Mouse (Mus musculus) thymus, postnatal 25 days (tissue): Measurements from ENCODE around the gene Spsb1.
A peak's percentile ranks its signal among the peaks of the same experiment; 100 is the strongest.

Source experiments
- DNase-seq: peaks from one replicate; pipeline ENCODE4 v3.0.0; 2022

Gene Spsb1

DNA sequence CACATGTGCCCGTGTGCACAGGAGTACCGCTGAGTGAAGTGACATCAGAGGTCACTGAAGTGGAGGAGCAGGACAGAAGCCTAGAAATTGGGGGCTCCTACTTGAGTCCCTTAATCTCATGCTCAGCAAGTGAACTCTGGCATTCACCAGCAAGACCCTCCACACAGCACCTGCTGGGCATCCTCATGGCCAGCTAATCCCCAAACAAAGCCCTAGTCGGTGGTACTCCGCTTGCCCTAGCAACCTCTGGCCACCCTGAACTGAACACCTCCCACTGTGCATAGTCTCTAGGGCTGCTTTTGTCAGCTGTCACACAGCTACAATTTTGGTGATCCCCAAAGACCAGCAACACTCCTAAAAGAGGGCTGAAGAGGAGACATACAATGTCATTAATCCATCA is 44.3 kb downstream of the Spsb1 start:
- DNase-seq, result no peak

- DNase-seq, result no peak
Measured at GRCm38 (mm10) chr4:149909551-149909950, 45.3 kb downstream of the Spsb1 start.

GRCm38 (mm10) chr4:149908923-149909322 is 45.9 kb downstream of the Spsb1 start:
- DNase-seq, result no peak

GRCm38 (mm10) chr4:149907656-149908055 is 47.2 kb downstream of the Spsb1 start:
- no peak for DNase-seq

GRCm38 (mm10) chr4:149906921-149907320 is 47.9 kb downstream of the Spsb1 start:
- DNase-seq, result no peak

GRCm38 (mm10) chr4:149905302-149905974 is 49.4 kb downstream of the Spsb1 start:
- DNase-seq, result no peak

- no peak for DNase-seq
Measured at GRCm38 (mm10) chr4:149903026-149903425, 51.8 kb downstream of the Spsb1 start.

GRCm38 (mm10) chr4:149901349-149901782 is 53.5 kb downstream of the Spsb1 start:
- DNase-seq, result no peak

DNA sequence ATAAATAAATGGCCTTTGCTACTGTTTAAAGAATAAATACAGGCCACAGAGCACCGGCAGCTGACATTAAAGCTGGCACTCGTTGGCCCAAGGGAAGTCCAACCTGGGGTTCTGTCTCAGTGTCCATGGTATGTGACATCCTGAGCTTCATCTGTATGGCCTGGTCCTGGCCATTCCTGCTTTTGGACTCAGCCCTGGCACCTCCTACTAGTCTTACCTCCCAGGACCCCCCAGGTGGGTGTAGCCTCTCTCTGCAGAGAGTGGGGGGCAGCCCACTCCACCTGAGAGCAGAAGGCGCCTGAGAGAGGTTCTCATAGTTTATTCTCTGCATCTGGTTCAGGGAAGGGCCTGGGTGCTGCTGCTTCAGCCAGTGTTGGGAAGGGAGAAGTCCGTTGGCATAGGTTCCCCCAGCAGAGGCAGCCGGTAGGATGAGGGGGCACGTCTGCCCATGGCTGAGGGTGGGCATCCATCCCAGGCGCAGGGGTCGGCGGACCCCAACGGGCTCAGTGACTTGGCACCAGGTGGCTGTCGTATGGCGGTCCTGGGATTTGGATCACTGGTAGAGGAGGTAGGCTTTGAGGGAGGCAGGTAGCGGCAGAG is 57.1 kb downstream of the Spsb1 start:
- no peak for DNase-seq

DNA sequence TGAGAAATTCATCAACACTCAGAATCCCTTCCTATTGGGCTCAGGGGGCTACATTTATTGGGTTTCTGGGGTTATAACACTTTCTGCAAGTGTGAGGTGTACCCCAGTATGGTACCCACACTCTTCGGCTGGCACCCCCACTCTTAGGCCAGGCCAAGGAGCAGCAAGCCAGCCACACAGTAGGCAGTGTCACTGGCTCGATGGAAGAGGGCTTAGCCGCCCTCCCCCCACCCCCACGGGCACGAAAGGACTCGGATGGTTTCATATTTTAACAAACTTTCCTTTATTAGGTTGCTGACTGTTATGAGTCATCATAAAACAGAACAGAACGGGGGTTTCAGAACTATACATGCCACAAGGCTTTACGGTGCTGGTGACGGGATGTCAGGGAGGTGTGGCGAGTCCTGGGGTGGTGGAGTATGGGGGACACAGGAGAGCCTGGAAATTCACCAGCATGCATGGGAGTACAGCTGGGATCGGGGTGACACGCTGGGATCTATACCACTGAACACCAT is 58.8 kb downstream of the Spsb1 start:
- DNase-seq, result no peak

GRCm38 (mm10) chr4:149895226-149895625 is 59.6 kb downstream of the Spsb1 start:
- no peak for DNase-seq

DNA sequence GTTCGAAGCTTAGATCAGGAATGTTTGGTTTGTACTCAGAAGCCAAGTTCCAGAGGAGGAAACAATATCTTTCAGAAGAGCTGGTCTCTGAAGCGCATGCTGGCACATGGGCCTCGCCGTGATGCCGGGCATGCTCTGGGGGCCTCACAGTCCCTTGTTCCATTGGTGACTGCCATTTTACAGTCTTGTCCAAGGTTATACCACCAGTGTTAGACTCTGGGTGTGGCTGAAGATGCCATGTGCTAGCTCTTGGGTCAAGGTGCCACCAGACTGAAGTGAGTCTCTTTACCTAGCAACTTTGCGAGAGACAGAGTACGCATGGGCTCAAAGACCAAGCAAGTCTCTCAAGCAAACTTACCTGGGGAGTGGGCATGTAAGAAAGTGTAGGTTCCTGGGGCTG is 60.5 kb downstream of the Spsb1 start:
- no peak for DNase-seq

DNA sequence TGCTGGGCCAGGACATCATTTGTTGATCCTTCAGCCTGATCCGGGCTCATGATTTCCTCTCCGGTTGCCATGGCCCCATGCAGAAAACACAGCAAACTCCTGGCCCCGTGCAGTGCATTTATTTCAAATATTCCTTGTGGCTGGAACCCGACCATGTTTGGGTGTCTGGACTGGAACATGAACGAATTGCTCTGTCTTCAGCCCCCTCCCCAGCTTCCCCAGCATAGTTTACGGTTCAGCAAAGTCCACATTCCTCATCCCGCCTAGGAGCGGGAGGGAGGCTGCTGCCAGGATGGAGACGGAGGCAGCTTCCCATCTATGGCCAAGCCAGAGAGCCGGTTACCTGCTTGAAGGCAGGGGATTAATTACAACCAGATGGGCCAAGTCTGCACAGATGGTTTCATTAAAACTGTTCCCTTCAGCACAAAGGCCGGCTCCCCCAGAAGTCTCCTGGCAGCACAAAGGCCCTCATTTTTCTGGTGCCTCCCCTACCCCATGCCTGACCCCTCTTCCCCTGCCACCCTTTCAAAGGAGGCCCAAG is 61.2 kb downstream of the Spsb1 start:
- DNase-seq, result no peak

DNA sequence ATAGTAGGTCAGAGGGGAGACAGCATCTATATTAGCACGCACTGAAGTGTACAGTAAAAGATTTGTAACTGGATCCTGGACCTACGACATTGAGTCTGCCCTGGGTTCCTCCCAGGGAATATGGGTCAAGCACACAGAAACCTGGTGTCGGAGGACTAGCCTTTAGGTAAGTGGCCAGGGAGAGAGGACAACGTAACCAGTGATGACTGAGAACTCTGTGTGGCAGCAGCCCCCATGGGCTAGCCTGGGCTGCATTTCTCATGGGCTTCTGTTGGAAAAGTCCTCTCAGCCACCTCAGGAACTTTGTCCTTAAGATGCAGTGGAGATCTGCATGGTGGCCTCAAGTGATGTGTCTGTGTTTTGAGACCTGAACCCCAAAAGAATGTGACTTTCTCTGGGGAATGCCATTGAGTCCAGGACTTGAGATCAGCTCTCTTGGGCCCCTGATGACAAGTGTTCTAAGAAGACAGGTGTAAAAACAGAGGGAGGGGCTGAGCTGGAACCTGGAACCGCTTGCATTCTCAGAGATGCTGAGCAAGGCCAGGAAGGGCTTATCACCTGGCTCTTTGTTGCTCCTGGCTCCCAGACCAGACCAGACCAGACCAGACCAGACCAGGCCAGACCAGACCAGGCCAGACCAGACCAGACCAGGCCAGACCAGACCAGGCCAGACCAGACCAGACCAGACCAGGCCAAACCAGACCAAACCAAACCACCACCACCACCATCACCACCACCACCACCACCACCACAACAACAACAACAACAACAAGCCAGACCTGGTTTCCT is 63.5 kb downstream of the Spsb1 start:
- DNase-seq, result no peak

DNA sequence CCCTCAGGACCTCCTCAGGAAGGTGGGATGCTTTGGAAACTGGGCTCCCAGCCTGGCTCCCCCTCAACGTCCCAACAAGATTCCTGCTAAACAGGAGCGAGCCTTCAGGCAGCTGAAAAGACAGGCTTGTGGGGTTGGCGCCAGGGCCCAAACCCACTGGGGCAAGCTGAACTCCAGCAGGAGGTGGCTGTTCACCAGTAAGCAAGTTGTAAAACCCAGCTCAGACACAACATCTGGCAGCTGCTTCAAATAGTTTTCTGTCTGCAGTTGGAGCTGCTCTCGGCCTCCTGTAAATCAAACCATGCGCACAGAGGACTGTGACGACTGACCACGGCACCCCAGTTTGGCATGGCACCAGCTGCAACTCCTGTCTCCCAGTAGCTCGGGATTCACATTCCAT is 64.3 kb downstream of the Spsb1 start:
- no peak for DNase-seq

DNA sequence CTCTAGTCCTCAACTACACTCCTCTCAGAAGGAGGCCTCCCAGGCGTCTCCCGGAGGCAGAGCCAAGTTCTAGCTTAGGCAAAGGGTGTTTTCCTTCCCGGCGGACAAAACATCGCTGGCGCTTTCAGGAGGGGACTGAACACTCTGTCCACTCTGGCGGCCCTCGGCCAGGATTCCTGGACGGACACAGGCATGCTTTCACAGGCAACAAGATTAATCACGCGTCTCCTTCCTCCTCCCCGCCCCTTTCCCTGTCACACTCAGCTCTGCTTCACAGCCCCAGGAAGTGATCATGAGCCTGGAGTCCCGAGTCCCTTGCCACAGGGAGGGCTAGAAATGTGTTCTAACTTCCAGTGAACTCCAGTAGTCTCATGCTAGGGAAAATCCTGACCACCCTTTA is 65.0 kb downstream of the Spsb1 start:
- DNase-seq, result peak; percentile 42

DNA sequence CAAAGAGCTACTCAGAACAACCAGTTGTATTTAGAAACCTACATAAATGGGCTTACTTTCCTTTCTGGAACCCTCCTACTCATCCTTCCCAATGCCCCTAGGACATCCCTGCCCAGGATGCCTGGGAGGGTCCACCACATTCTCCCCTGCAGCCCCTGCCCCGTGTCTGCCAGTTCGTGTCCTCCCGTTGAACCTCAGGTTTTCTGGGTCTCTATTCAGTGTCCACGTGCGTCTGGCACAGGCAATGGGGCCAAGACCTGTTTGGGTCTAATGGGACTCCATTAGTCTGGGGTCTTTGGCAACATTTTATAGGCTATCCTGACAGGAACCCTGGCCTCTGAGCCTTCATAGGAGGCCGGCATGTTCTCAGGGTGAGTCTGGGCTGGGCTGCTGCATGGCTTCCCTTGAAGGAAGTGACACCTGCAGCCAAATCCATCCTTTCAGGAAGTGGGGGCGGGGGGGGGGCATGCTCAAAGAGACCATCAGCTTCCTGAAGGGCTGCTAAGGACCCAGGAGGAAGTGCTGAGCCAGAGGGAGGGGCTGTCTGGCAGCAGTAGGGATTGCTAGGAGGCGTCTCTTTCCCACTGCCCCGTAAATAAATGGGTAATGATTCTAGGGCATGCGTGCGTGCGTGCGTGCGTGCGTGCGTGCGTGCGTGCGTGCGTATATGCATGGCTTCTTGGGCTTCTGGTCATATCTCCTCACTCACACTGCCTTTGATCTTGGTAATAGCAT is 65.9 kb downstream of the Spsb1 start:
- DNase-seq, result peak; percentile 35

- no peak for DNase-seq
Measured at GRCm38 (mm10) chr4:149888156-149888555, 66.7 kb downstream of the Spsb1 start.

GRCm38 (mm10) chr4:149886298-149887271 is 68.3 kb downstream of the Spsb1 start:
- DNase-seq, result no peak

DNA sequence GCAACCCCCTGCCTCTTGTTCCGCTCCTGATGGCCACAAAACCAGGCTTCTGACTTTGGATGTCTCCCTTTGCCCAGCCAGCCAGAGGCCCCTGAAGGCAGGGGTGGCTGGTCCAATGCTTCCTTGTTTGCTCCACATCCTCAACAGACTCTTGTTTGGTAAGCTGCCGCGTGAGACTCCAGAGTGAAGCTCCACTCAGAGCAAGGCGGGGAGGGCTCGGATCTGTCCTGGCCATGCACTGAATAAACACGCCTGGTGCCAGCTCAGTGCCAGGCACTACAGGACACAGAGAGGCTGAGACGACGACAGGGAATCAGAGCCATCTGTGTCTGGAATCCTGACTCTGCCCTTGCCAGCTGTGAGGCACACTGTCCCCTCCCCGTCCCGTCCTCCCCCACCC is 70.9 kb downstream of the Spsb1 start:
- no peak for DNase-seq

- DNase-seq, result no peak
Measured at GRCm38 (mm10) chr4:149882139-149882916, 72.5 kb downstream of the Spsb1 start.
